Mouse (Mus musculus): ENCODE measurements around the gene Parva.

- no peak for TF ChIP-seq EP300 (IDR thresholded peaks at IDR 0.05)
- no peak for TF ChIP-seq CTCF (IDR thresholded peaks at IDR 0.05)
Measured at GRCm38 (mm10) chr7:112582882-112583405, 155.6 kb downstream of the Parva start.
